Mouse (Mus musculus) spleen, adult 2 months (tissue): Measurements from ENCODE around the gene Lsg1. TPM values are rescaled to one million over a fixed set of nuclear protein-coding genes. Genes with fewer than 3 reads are reported as not detected.

Experiments
- DNase-seq, 2 experiments: peaks; one replicate each; pipeline versions ENCODE4 v3.0.0 to v3.0.0-alpha.2; 2012 to 2021; ENCODE audit warnings: low spot score in 2 of 2, low read depth in 1 of 2
- H3K27ac ChIP-seq: fragments of 200-500 bp; 2 replicates; pipeline ENCODE4 v1.5.1; 2012; ENCODE audit warnings: low read length, inconsistent platforms; ENCODE audit not compliant: insufficient read depth
- H3K27me3 ChIP-seq: fragments of 200-500 bp; 2 replicates; pipeline ENCODE4 v1.6.1; 2012; ENCODE audit warnings: mild to moderate bottlenecking, moderate library complexity, low read length, inconsistent platforms; ENCODE audit not compliant: control insufficient read depth, insufficient read depth
- H3K36me3 ChIP-seq: fragments of 200-500 bp; 2 replicates; pipeline ENCODE4 v1.6.1; 2012; ENCODE audit warnings: mild to moderate bottlenecking, low read length, inconsistent platforms; ENCODE audit not compliant: control insufficient read depth, insufficient read depth
- H3K4me1 ChIP-seq: fragments of 200-500 bp; 2 replicates; pipeline ENCODE4 v1.6.1; 2011; ENCODE audit warnings: inconsistent platforms; ENCODE audit not compliant: control insufficient read depth, insufficient read depth, insufficient read length
- H3K4me3 ChIP-seq: fragments of 200-500 bp; 2 replicates; pipeline ENCODE4 v1.5.1; 2011; ENCODE audit warnings: mild to moderate bottlenecking, inconsistent platforms; ENCODE audit not compliant: insufficient read depth, insufficient read length; ENCODE audit errors: extremely low read depth
- CTCF ChIP-seq: fragments of 200-500 bp; IDR thresholded peaks from 2 replicates; pipeline ENCODE4 v1.5.1; 2011; ENCODE audit warnings: mild to moderate bottlenecking, inconsistent platforms; ENCODE audit not compliant: insufficient read depth, insufficient read length, insufficient replicate concordance; ENCODE audit errors: extremely low read depth
- POLR2A ChIP-seq: fragments of 200-500 bp; IDR thresholded peaks from 2 replicates; pipeline ENCODE4 v1.6.1; 2011; ENCODE audit warnings: low read depth, low read length, inconsistent platforms
- WGBS: fragments of 180-500 bp; shearing (Covaris S2); methylation state at CpG from one replicate; pipeline ENCODE4 v1.1.7; 2018; 5-methylcytosine and 5-hydroxymethylcytosine counted together
- polyA plus RNA-seq: library from polyadenylated mRNA; depleted of rRNA; stranded (reverse); fragments of >200 nt; gene quantifications from 2 replicates; pipeline ENCODE4 v1.2.3, GENCODE M21; 2012

Lsg1 gene
- polyA plus RNA-seq, 1 experiment, result 9.6 TPM

GRCm38 (mm10) chr16:30601046-30601832, 13.8 kb upstream of the Lsg1 start:
- TF ChIP-seq POLR2A (peak; percentile 1; the same call in 1 of the 2 replicates), CTCF (peak; percentile 36; the same call in 1 of the 2 replicates)
- Histone ChIP-seq H3K27me3 (no peaks in the 10 kb centered on the region), H3K4me1 (peaks cover 19% of the 10 kb centered on the region), H3K27ac (peak overlapping the region; percentile 97), H3K36me3 (peaks cover 12% of the 10 kb centered on the region), H3K4me3 (peak overlapping the region; percentile 83)
- WGBS, result 9% methylated on average over 42 of the region's 42 CpGs
- peak; percentile 64 to 69 for DNase-seq

GRCm38 (mm10) chr16:30600431-30601045, 13.1 kb upstream of the Lsg1 start:
- TF ChIP-seq CTCF (no peak), POLR2A (no peak)
- peaks cover 12% of the 10 kb centered on the region for H3K36me3 ChIP-seq
- H3K4me1 ChIP-seq, result peaks cover 13% of the 10 kb centered on the region
- peak in 1 of 2 experiments; percentile 49 for DNase-seq
- no peaks in the 10 kb centered on the region for H3K27me3 ChIP-seq
- peak overlapping the region; percentile 97 for H3K27ac ChIP-seq
- peak overlapping the region; percentile 83 for H3K4me3 ChIP-seq
- WGBS, result 3% methylated on average over 53 of the region's 53 CpGs

- Histone ChIP-seq H3K27ac (peak within 1 kb of the TSS; percentile 97), H3K4me3 (peak within 1 kb of the TSS; percentile 83), H3K4me1 (peaks cover 8% of the 10 kb centered on the region), H3K27me3 (no peaks in the 10 kb centered on the region), H3K36me3 (peaks cover 12% of the 10 kb centered on the region)
- TF ChIP-seq POLR2A, result peak; percentile 99
- TF ChIP-seq CTCF, result peak; percentile 33; the same call in 1 of the 2 replicates
- DNase-seq, result peak; percentile 89 to 94
- under 1% methylated on average over 63 of the region's 63 CpGs for WGBS
These were observed 12.3 kb upstream of the Lsg1 start, which contains the start of gene Fam43a for GRCm38 (mm10) chr16:30599491-30600268. TSS of gene Fam43a (plus strand) at chr16:30599723.

- H3K4me1 ChIP-seq, result peaks cover 2% of the 10 kb centered on the region
These were observed 9.7 kb upstream of the Lsg1 start for GRCm38 (mm10) chr16:30596959-30597681.

GRCm38 (mm10) chr16:30595835-30596557, 8.6 kb upstream of the Lsg1 start:
- Histone ChIP-seq H3K4me3 (no peak overlapping the region), H3K27ac (no peak overlapping the region), H3K27me3 (no peaks in the 10 kb centered on the region), H3K4me1 (no peaks in the 10 kb centered on the region; the same call in 1 of the 2 replicates), H3K36me3 (peaks cover 2% of the 10 kb centered on the region)
- DNase-seq, result no peak
- 68% methylated on average over 14 of the region's 14 CpGs for WGBS
- no peak for TF ChIP-seq POLR2A
- TF ChIP-seq CTCF, result no peak

More at GRCm38 (mm10) chr16:30596959-30597681, 9.7 kb upstream of the Lsg1 start:
- Histone ChIP-seq H3K4me3 (peak overlapping the region; percentile 17; the same call in 1 of the 2 replicates), H3K36me3 (peaks cover 12% of the 10 kb centered on the region), H3K27ac (no peak overlapping the region), H3K27me3 (no peaks in the 10 kb centered on the region)
- peak; percentile 63 to 86 for DNase-seq
- WGBS, result 12% methylated on average over 16 of the region's 16 CpGs
- TF ChIP-seq POLR2A (no peak), CTCF (peak; percentile 83; the same call in 1 of the 2 replicates)
